Mouse (Mus musculus): ENCODE measurements around the gene Gm21976. TPM values are rescaled to one million over a fixed set of nuclear protein-coding genes. Genes with fewer than 3 reads are reported as not detected.

Gm21976 gene
- polyA plus RNA-seq, 1 experiment from 2014 or later: not detected

GRCm38 (mm10) chr13:98280990-98281650 is 1.4 kb downstream of the Gm21976 start:
- Histone ChIP-seq H3K27me3 (ENCODE audit: control insufficient read depth, insufficient read depth, low read length) (no peaks in the 10 kb centered on the region), H3K9ac (ENCODE audit: low read length) (no peak overlapping the region), H3K4me1 (replicated peaks; ENCODE audit: control insufficient read depth, insufficient read depth, low read length) (no peaks in the 10 kb centered on the region), H3K9me3 (ENCODE audit: control insufficient read depth, low read length) (no peaks in the 10 kb centered on the region), H3K36me3 (ENCODE audit: control insufficient read depth, insufficient read depth, low read length) (no peaks in the 10 kb centered on the region), H3K4me3 (ENCODE audit: low read depth, low read length) (no peak overlapping the region), H3K4me2 (ENCODE audit: low read depth, low read length, severe bottlenecking) (no peak overlapping the region), H3K27ac (ENCODE audit: low read depth, low read length) (no peak overlapping the region)
- ATAC-seq (replicated peaks; ENCODE audit: low FRiP score) (no peak), DNase-seq (ENCODE audit: low spot score) (no peak)
- 82% methylated on average over 12 of the region's 12 CpGs for WGBS

- Histone ChIP-seq H3K36me3 (ENCODE audit: control insufficient read depth, insufficient read depth, low read length) (no peaks in the 10 kb centered on the region), H3K27ac (ENCODE audit: low read depth, low read length) (no peak overlapping the region), H3K4me3 (ENCODE audit: low read depth, low read length) (no peak overlapping the region), H3K4me2 (ENCODE audit: low read depth, low read length, severe bottlenecking) (no peak overlapping the region), H3K4me1 (replicated peaks; ENCODE audit: control insufficient read depth, insufficient read depth, low read length) (no peaks in the 10 kb centered on the region), H3K9ac (ENCODE audit: low read length) (no peak overlapping the region), H3K27me3 (ENCODE audit: control insufficient read depth, insufficient read depth, low read length) (no peaks in the 10 kb centered on the region), H3K9me3 (ENCODE audit: control insufficient read depth, low read length) (peaks cover 2% of the 10 kb centered on the region; the same call in 1 of the 2 replicates)
- ATAC-seq (replicated peaks; ENCODE audit: low FRiP score) (no peak), DNase-seq (ENCODE audit: low spot score) (no peak)
- WGBS: 41% methylated on average over 2 of the region's 2 CpGs
Observed at GRCm38 (mm10) chr13:98290719-98291118, 11.0 kb downstream of the Gm21976 start.

- Histone ChIP-seq H3K9ac (ENCODE audit: low read length) (no peak overlapping the region), H3K4me1 (replicated peaks; ENCODE audit: control insufficient read depth, insufficient read depth, low read length) (no peaks in the 10 kb centered on the region)
- 84% methylated on average over 8 of the region's 8 CpGs for WGBS
Observed at GRCm38 (mm10) chr13:98291712-98292111, 12.0 kb downstream of the Gm21976 start.

GRCm38 (mm10) chr13:98296072-98296471 is 16.4 kb downstream of the Gm21976 start:
- WGBS: 55% methylated on average over 5 of the region's 5 CpGs
- Histone ChIP-seq H3K4me2 (ENCODE audit: low read depth, low read length, severe bottlenecking) (no peak overlapping the region), H3K9me3 (ENCODE audit: control insufficient read depth, low read length) (peaks cover 2% of the 10 kb centered on the region; the same call in 1 of the 2 replicates), H3K36me3 (ENCODE audit: control insufficient read depth, insufficient read depth, low read length) (no peaks in the 10 kb centered on the region), H3K9ac (ENCODE audit: low read length) (no peak overlapping the region), H3K27me3 (ENCODE audit: control insufficient read depth, insufficient read depth, low read length) (no peaks in the 10 kb centered on the region), H3K27ac (ENCODE audit: low read depth, low read length) (no peak overlapping the region), H3K4me3 (ENCODE audit: low read depth, low read length) (no peak overlapping the region), H3K4me1 (replicated peaks; ENCODE audit: control insufficient read depth, insufficient read depth, low read length) (no peaks in the 10 kb centered on the region)
- DNase-seq (ENCODE audit: low spot score) (no peak), ATAC-seq (replicated peaks; ENCODE audit: low FRiP score) (no peak)

More at GRCm38 (mm10) chr13:98291712-98292111, 12.0 kb downstream of the Gm21976 start:
- Histone ChIP-seq H3K4me2 (ENCODE audit: low read depth, low read length, severe bottlenecking) (no peak overlapping the region), H3K27ac (ENCODE audit: low read depth, low read length) (no peak overlapping the region), H3K9me3 (ENCODE audit: control insufficient read depth, low read length) (peaks cover 2% of the 10 kb centered on the region; the same call in 1 of the 2 replicates), H3K4me3 (ENCODE audit: low read depth, low read length) (no peak overlapping the region), H3K36me3 (ENCODE audit: control insufficient read depth, insufficient read depth, low read length) (no peaks in the 10 kb centered on the region), H3K27me3 (ENCODE audit: control insufficient read depth, insufficient read depth, low read length) (no peaks in the 10 kb centered on the region)
- DNase-seq (ENCODE audit: low spot score): no peak
- ATAC-seq (replicated peaks; ENCODE audit: low FRiP score): no peak

GRCm38 (mm10) chr13:98297883-98298482 is 18.3 kb downstream of the Gm21976 start:
- no peak for DNase-seq (ENCODE audit: low spot score)
- H3K9ac ChIP-seq (ENCODE audit: low read length): no peak overlapping the region

GRCm38 (mm10) chr13:98298833-98299758 is 19.4 kb downstream of the Gm21976 start:
- Histone ChIP-seq H3K27ac (ENCODE audit: low read depth, low read length) (no peak overlapping the region), H3K4me1 (replicated peaks; ENCODE audit: control insufficient read depth, insufficient read depth, low read length) (no peaks in the 10 kb centered on the region), H3K9ac (ENCODE audit: low read length) (peak overlapping the region; percentile 44; the same call in 1 of the 2 replicates), H3K36me3 (ENCODE audit: control insufficient read depth, insufficient read depth, low read length) (no peaks in the 10 kb centered on the region), H3K9me3 (ENCODE audit: control insufficient read depth, low read length) (peaks cover 2% of the 10 kb centered on the region; the same call in 1 of the 2 replicates), H3K27me3 (ENCODE audit: control insufficient read depth, insufficient read depth, low read length) (no peaks in the 10 kb centered on the region), H3K4me2 (ENCODE audit: low read depth, low read length, severe bottlenecking) (0 out of 2 replicates have a peak overlapping the region, but pooled peaks have one; percentile 26), H3K4me3 (ENCODE audit: low read depth, low read length) (no peak overlapping the region)
- WGBS: 56% methylated on average over 21 of the region's 21 CpGs
- ATAC-seq (replicated peaks; ENCODE audit: low FRiP score): peak; percentile 70
- DNase-seq (ENCODE audit: low spot score): peak; percentile 92

More at GRCm38 (mm10) chr13:98297883-98298482, 18.3 kb downstream of the Gm21976 start:
- Histone ChIP-seq H3K4me1 (replicated peaks; ENCODE audit: control insufficient read depth, insufficient read depth, low read length) (no peaks in the 10 kb centered on the region), H3K27me3 (ENCODE audit: control insufficient read depth, insufficient read depth, low read length) (no peaks in the 10 kb centered on the region), H3K36me3 (ENCODE audit: control insufficient read depth, insufficient read depth, low read length) (no peaks in the 10 kb centered on the region), H3K27ac (ENCODE audit: low read depth, low read length) (no peak overlapping the region), H3K9me3 (ENCODE audit: control insufficient read depth, low read length) (peaks cover 2% of the 10 kb centered on the region; the same call in 1 of the 2 replicates), H3K4me3 (ENCODE audit: low read depth, low read length) (no peak overlapping the region), H3K4me2 (ENCODE audit: low read depth, low read length, severe bottlenecking) (no peak overlapping the region)
- no peak for ATAC-seq (replicated peaks; ENCODE audit: low FRiP score)
- 89% methylated on average over 6 of the region's 6 CpGs for WGBS

DNA sequence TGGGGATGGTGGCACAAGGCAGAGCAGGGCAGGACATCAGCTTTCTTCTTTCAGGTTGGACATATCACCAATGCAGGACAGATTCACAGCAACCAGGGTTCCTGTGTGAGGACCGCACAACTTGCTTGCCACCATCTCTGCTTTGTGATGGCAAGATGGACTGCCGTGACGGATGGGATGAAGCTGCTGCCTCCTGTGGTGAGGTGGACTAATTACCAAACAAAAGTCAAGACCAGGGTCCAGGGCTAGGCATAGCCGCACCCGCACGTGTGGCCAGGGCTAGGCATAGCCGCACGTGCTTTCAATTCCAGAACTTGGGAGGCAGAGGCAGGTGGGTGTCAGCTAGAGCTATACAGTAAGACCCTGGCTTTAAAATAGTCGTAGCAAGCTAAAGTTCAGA is 25.6 kb downstream of the Gm21976 start:
- ATAC-seq (replicated peaks; ENCODE audit: low FRiP score): no peak
- Histone ChIP-seq H3K4me1 (replicated peaks; ENCODE audit: control insufficient read depth, insufficient read depth, low read length) (no peaks in the 10 kb centered on the region), H3K36me3 (ENCODE audit: control insufficient read depth, insufficient read depth, low read length) (peaks cover 2% of the 10 kb centered on the region; the same call in 1 of the 2 replicates), H3K27me3 (ENCODE audit: control insufficient read depth, insufficient read depth, low read length) (no peaks in the 10 kb centered on the region), H3K9me3 (ENCODE audit: control insufficient read depth, low read length) (no peaks in the 10 kb centered on the region), H3K27ac (ENCODE audit: low read depth, low read length) (no peak overlapping the region), H3K4me2 (ENCODE audit: low read depth, low read length, severe bottlenecking) (no peak overlapping the region), H3K4me3 (ENCODE audit: low read depth, low read length) (no peak overlapping the region), H3K9ac (ENCODE audit: low read length) (no peak overlapping the region)
- no peak for DNase-seq (ENCODE audit: low spot score)
- 87% methylated on average over 9 of the region's 9 CpGs for WGBS

DNA sequence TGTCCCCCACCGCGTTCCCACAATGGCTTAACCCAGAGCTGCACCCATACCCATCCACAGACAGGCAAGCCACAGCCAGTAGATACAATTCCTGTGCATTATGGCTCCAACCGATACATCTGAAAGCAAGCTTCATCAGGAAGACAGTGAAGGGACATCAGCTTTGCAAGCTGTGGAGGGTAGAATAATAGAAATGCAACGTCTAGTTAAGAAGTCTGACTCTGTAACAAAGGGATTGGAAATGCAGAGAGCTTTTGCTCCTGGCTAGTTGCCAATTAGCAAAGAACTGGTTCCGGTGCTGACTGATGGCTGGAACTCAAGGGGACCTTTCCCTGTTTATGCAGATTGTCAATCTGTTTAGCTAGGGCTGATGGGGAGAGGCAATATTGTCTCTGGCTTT is 26.7 kb downstream of the Gm21976 start:
- H3K27me3 ChIP-seq (ENCODE audit: control insufficient read depth, insufficient read depth, low read length): no peaks in the 10 kb centered on the region
- H3K4me2 ChIP-seq (ENCODE audit: low read depth, low read length, severe bottlenecking): no peak overlapping the region
- H3K27ac ChIP-seq (ENCODE audit: low read depth, low read length): no peak overlapping the region
- H3K9ac ChIP-seq (ENCODE audit: low read length): no peak overlapping the region
- ATAC-seq (replicated peaks; ENCODE audit: low FRiP score) (no peak), DNase-seq (ENCODE audit: low spot score) (no peak)
- H3K36me3 ChIP-seq (ENCODE audit: control insufficient read depth, insufficient read depth, low read length): peaks cover 5% of the 10 kb centered on the region
- H3K4me3 ChIP-seq (ENCODE audit: low read depth, low read length): no peak overlapping the region
- 43% methylated on average over 5 of the region's 5 CpGs for WGBS
- no peaks in the 10 kb centered on the region for H3K9me3 ChIP-seq (ENCODE audit: control insufficient read depth, low read length)
- no peaks in the 10 kb centered on the region for H3K4me1 ChIP-seq (replicated peaks; ENCODE audit: control insufficient read depth, insufficient read depth, low read length)

Measured in forebrain, embryonic 11.5 days (tissue).